Mouse (Mus musculus) stomach, embryonic 15.5 days (tissue): ENCODE data around the gene D430019H16Rik. TPM values are rescaled to one million over a fixed set of nuclear protein-coding genes. Genes with fewer than 3 reads are reported as not detected.
A peak's percentile ranks its signal among the peaks of the same experiment; 100 is the strongest.

Experiments used
- ATAC-seq: fragments of 200-750 bp; cut with Nextera tagmentation; 2 replicates; pipeline ENCODE4 v1.8.0; 2017; ENCODE audit warnings: low read depth, moderate number of reproducible peaks, moderate TSS enrichment; ENCODE audit not compliant: insufficient read depth, low FRiP score
- H3K27ac ChIP-seq: fragments of 300-500 bp; sonication (generic); 2 replicates; pipeline ENCODE4 v1.5.1; 2015; ENCODE audit warnings: mild to moderate bottlenecking, inconsistent platforms
- H3K27me3 ChIP-seq: fragments of 300-500 bp; sonication (generic); replicated peaks from 2 replicates; pipeline ENCODE4 v1.6.1; 2015; ENCODE audit warnings: inconsistent platforms
- H3K36me3 ChIP-seq: fragments of 300-500 bp; sonication (generic); 2 replicates; pipeline ENCODE4 v1.6.1; 2015; ENCODE audit warnings: inconsistent platforms
- H3K4me1 ChIP-seq: fragments of 300-500 bp; sonication (generic); 2 replicates; pipeline ENCODE4 v1.6.1; 2015; ENCODE audit warnings: inconsistent platforms
- H3K4me2 ChIP-seq: fragments of 300-500 bp; sonication (generic); 2 replicates; pipeline ENCODE4 v1.6.1; 2015; ENCODE audit warnings: mild to moderate bottlenecking, inconsistent platforms
- H3K4me3 ChIP-seq: fragments of 300-500 bp; sonication (generic); replicated peaks from 2 replicates; pipeline ENCODE4 v1.5.1; 2015; ENCODE audit warnings: inconsistent platforms
- H3K9ac ChIP-seq: fragments of 300-500 bp; sonication (generic); 2 replicates; pipeline ENCODE4 v1.6.1; 2015; ENCODE audit warnings: inconsistent platforms
- H3K9me3 ChIP-seq: fragments of 300-500 bp; sonication (generic); 2 replicates; pipeline ENCODE4 v1.6.1; 2016; ENCODE audit warnings: inconsistent platforms
- WGBS: fragments of 180-500 bp; shearing (Covaris S2); methylation state at CpG from one replicate; pipeline ENCODE4 v1.1.7; 2015; 5-methylcytosine and 5-hydroxymethylcytosine counted together
- polyA plus RNA-seq: library from polyadenylated mRNA; unstranded; fragments of >200 nt; fragmentation: Nextera tagmentation; extraction: Ambion mirVana; gene quantifications from 2 replicates; pipeline ENCODE4 v1.2.1, GENCODE M21; 2015

The D430019H16Rik gene
- polyA plus RNA-seq, 1 experiment from 2014 or later = 1.2 TPM

GRCm38 (mm10) chr12:105523737-105524136 lies 70.1 kb downstream of the D430019H16Rik start:
- 56% methylated on average over 2 of the region's 2 CpGs for WGBS

GRCm38 (mm10) chr12:105526186-105526585 lies 72.5 kb downstream of the D430019H16Rik start:
- ATAC-seq = no peak
- 76% methylated on average over 3 of the region's 3 CpGs for WGBS
- Histone ChIP-seq H3K4me2 (no peak overlapping the region), H3K36me3 (no peaks in the 10 kb centered on the region), H3K4me3 (no peak overlapping the region), H3K27ac (peak overlapping the region; percentile 1; the same call in 1 of the 2 replicates), H3K9me3 (no peaks in the 10 kb centered on the region), H3K9ac (no peak overlapping the region), H3K27me3 (no peaks in the 10 kb centered on the region), H3K4me1 (no peaks in the 10 kb centered on the region)

More at GRCm38 (mm10) chr12:105523737-105524136, 70.1 kb downstream of the D430019H16Rik start:
- Histone ChIP-seq H3K9me3 (no peaks in the 10 kb centered on the region), H3K4me3 (no peak overlapping the region), H3K9ac (no peak overlapping the region), H3K4me2 (no peak overlapping the region), H3K27ac (no peak overlapping the region), H3K36me3 (no peaks in the 10 kb centered on the region), H3K27me3 (no peaks in the 10 kb centered on the region), H3K4me1 (peaks cover 7% of the 10 kb centered on the region)
- ATAC-seq = no peak

- H3K4me3 ChIP-seq = no peak overlapping the region
- no peak overlapping the region for H3K4me2 ChIP-seq
- ATAC-seq = peak; percentile 60; the same call in 1 of the 2 replicates
- no peaks in the 10 kb centered on the region for H3K4me1 ChIP-seq
- WGBS = 50% methylated on average over 5 of the region's 5 CpGs
- H3K27ac ChIP-seq = peak overlapping the region; percentile 31; the same call in 1 of the 2 replicates
- no peaks in the 10 kb centered on the region for H3K36me3 ChIP-seq
- no peaks in the 10 kb centered on the region for H3K9me3 ChIP-seq
- H3K27me3 ChIP-seq = no peaks in the 10 kb centered on the region
- no peak overlapping the region for H3K9ac ChIP-seq
Measured at GRCm38 (mm10) chr12:105526829-105527228, 73.2 kb downstream of the D430019H16Rik start.

GRCm38 (mm10) chr12:105529545-105529944 lies 75.9 kb downstream of the D430019H16Rik start:
- H3K9me3 ChIP-seq = no peaks in the 10 kb centered on the region
- H3K27ac ChIP-seq = no peak overlapping the region
- no peak overlapping the region for H3K4me2 ChIP-seq
- WGBS = 58% methylated on average over 9 of the region's 9 CpGs
- H3K4me1 ChIP-seq = no peaks in the 10 kb centered on the region
- no peak overlapping the region for H3K9ac ChIP-seq
- H3K36me3 ChIP-seq = no peaks in the 10 kb centered on the region
- H3K27me3 ChIP-seq = no peaks in the 10 kb centered on the region
- ATAC-seq = no peak
- H3K4me3 ChIP-seq = no peak overlapping the region

GRCm38 (mm10) chr12:105531724-105532371 lies 78.2 kb downstream of the D430019H16Rik start:
- Histone ChIP-seq H3K4me2 (no peak overlapping the region), H3K9me3 (no peaks in the 10 kb centered on the region), H3K9ac (no peak overlapping the region), H3K27me3 (no peaks in the 10 kb centered on the region), H3K36me3 (no peaks in the 10 kb centered on the region), H3K27ac (no peak overlapping the region), H3K4me3 (no peak overlapping the region), H3K4me1 (no peaks in the 10 kb centered on the region)
- WGBS = 60% methylated on average over 8 of the region's 8 CpGs
- no peak for ATAC-seq

- H3K9me3 ChIP-seq = no peaks in the 10 kb centered on the region
- no peak overlapping the region for H3K4me2 ChIP-seq
- no peak for ATAC-seq
- 87% methylated on average over 4 of the region's 4 CpGs for WGBS
- no peak overlapping the region for H3K9ac ChIP-seq
- no peaks in the 10 kb centered on the region for H3K36me3 ChIP-seq
- H3K4me3 ChIP-seq = no peak overlapping the region
- no peaks in the 10 kb centered on the region for H3K27me3 ChIP-seq
- no peak overlapping the region; the same call in 1 of the 2 replicates for H3K27ac ChIP-seq
- H3K4me1 ChIP-seq = no peaks in the 10 kb centered on the region
Measured at GRCm38 (mm10) chr12:105534842-105535241, 81.2 kb downstream of the D430019H16Rik start.

- Histone ChIP-seq H3K27me3 (no peaks in the 10 kb centered on the region), H3K4me3 (no peak overlapping the region), H3K4me2 (no peak overlapping the region), H3K9ac (no peak overlapping the region), H3K36me3 (no peaks in the 10 kb centered on the region), H3K27ac (0 out of 2 replicates have a peak overlapping the region, but pooled peaks have one; percentile 7), H3K4me1 (no peaks in the 10 kb centered on the region), H3K9me3 (no peaks in the 10 kb centered on the region)
- WGBS = 63% methylated on average over 13 of the region's 13 CpGs
- ATAC-seq = no peak
Measured at GRCm38 (mm10) chr12:105535968-105536760, 82.5 kb downstream of the D430019H16Rik start.

GRCm38 (mm10) chr12:105537162-105537561 lies 83.5 kb downstream of the D430019H16Rik start:
- no peaks in the 10 kb centered on the region for H3K9me3 ChIP-seq
- no peaks in the 10 kb centered on the region for H3K4me1 ChIP-seq
- H3K27me3 ChIP-seq = no peaks in the 10 kb centered on the region
- H3K27ac ChIP-seq = no peak overlapping the region
- no peak overlapping the region for H3K4me3 ChIP-seq
- H3K9ac ChIP-seq = no peak overlapping the region
- 48% methylated on average over 5 of the region's 5 CpGs for WGBS
- no peak overlapping the region for H3K4me2 ChIP-seq
- ATAC-seq = peak; percentile 15; the same call in 1 of the 2 replicates
- H3K36me3 ChIP-seq = no peaks in the 10 kb centered on the region

GRCm38 (mm10) chr12:105539649-105540048 lies 86.0 kb downstream of the D430019H16Rik start:
- no peaks in the 10 kb centered on the region for H3K4me1 ChIP-seq
- no peak for ATAC-seq
- H3K27ac ChIP-seq = no peak overlapping the region
- no peak overlapping the region for H3K4me3 ChIP-seq
- no peaks in the 10 kb centered on the region for H3K27me3 ChIP-seq
- H3K9me3 ChIP-seq = no peaks in the 10 kb centered on the region
- H3K36me3 ChIP-seq = no peaks in the 10 kb centered on the region
- WGBS = 83% methylated on average over 10 of the region's 10 CpGs
- no peak overlapping the region for H3K9ac ChIP-seq
- H3K4me2 ChIP-seq = no peak overlapping the region

GRCm38 (mm10) chr12:105541590-105542402 lies 88.1 kb downstream of the D430019H16Rik start:
- Histone ChIP-seq H3K36me3 (no peaks in the 10 kb centered on the region), H3K4me2 (no peak overlapping the region), H3K9ac (no peak overlapping the region), H3K4me1 (peaks cover 12% of the 10 kb centered on the region; the same call in 1 of the 2 replicates), H3K4me3 (no peak overlapping the region), H3K27me3 (no peaks in the 10 kb centered on the region), H3K9me3 (no peaks in the 10 kb centered on the region), H3K27ac (no peak overlapping the region)
- no peak for ATAC-seq
- WGBS = 66% methylated on average over 12 of the region's 12 CpGs

- 76% methylated on average over 3 of the region's 3 CpGs for WGBS
- no peak overlapping the region for H3K9ac ChIP-seq
- no peaks in the 10 kb centered on the region for H3K27me3 ChIP-seq
Measured at GRCm38 (mm10) chr12:105542513-105542912, 88.9 kb downstream of the D430019H16Rik start.

More at GRCm38 (mm10) chr12:105542513-105542912, 88.9 kb downstream of the D430019H16Rik start:
- no peaks in the 10 kb centered on the region for H3K36me3 ChIP-seq
- peaks cover 17% of the 10 kb centered on the region; the same call in 1 of the 2 replicates for H3K4me1 ChIP-seq
- no peak overlapping the region for H3K27ac ChIP-seq
- no peak overlapping the region for H3K4me2 ChIP-seq
- no peak for ATAC-seq
- H3K4me3 ChIP-seq = no peak overlapping the region
- H3K9me3 ChIP-seq = no peaks in the 10 kb centered on the region
